Mouse (Mus musculus) intestine, embryonic 16.5 days (tissue): ENCODE data around the gene Pcsk6. TPM values are rescaled to one million over a fixed set of nuclear protein-coding genes. Genes with fewer than 3 reads are reported as not detected.

Experiments
- ATAC-seq: fragments of 200-750 bp; cut with Nextera tagmentation; 2 replicates; pipeline ENCODE4 v1.8.0; 2017; ENCODE audit warnings: moderate TSS enrichment, moderate library complexity
- H3K27ac ChIP-seq: fragments of 300-500 bp; sonication (generic); 2 replicates; pipeline ENCODE4 v1.5.1; 2014; ENCODE audit warnings: mild to moderate bottlenecking, low read length
- H3K27me3 ChIP-seq: fragments of 300-500 bp; sonication (generic); replicated peaks from 2 replicates; pipeline ENCODE4 v1.6.1; 2014; ENCODE audit warnings: low read length, control low read depth, mixed read lengths; ENCODE audit not compliant: control insufficient read depth, insufficient read depth
- H3K36me3 ChIP-seq: fragments of 300-500 bp; sonication (generic); 2 replicates; pipeline ENCODE4 v1.6.1; 2014; ENCODE audit warnings: low read length, control low read depth; ENCODE audit not compliant: control insufficient read depth, insufficient read depth
- H3K4me1 ChIP-seq: fragments of 300-500 bp; sonication (generic); 2 replicates; pipeline ENCODE4 v1.6.1; 2014; ENCODE audit warnings: low read length, control low read depth, mixed read lengths; ENCODE audit not compliant: control insufficient read depth, insufficient read depth
- H3K4me2 ChIP-seq: fragments of 300-500 bp; sonication (generic); 2 replicates; pipeline ENCODE4 v1.6.1; 2014; ENCODE audit warnings: low read depth, low read length, control low read depth
- H3K4me3 ChIP-seq: fragments of 300-500 bp; sonication (generic); 2 replicates; pipeline ENCODE4 v1.5.1; 2014; ENCODE audit warnings: mild to moderate bottlenecking, low read length
- H3K9ac ChIP-seq: fragments of 300-500 bp; sonication (generic); 2 replicates; pipeline ENCODE4 v1.6.1; 2014; ENCODE audit warnings: low read depth, low read length
- H3K9me3 ChIP-seq: fragments of 300-500 bp; sonication (generic); 2 replicates; pipeline ENCODE4 v1.6.1; 2016; ENCODE audit warnings: low read length, control low read depth; ENCODE audit not compliant: control insufficient read depth
- WGBS: fragments of 180-500 bp; shearing (Covaris S2); extraction: QIAGEN DNeasy Blood & Tissue Kit; methylation state at CpG from one replicate; pipeline ENCODE4 v1.1.7; 2014; 5-methylcytosine and 5-hydroxymethylcytosine counted together
- polyA plus RNA-seq: library from polyadenylated mRNA; unstranded; fragments of >200 nt; fragmentation: Nextera tagmentation; extraction: Ambion mirVana; gene quantifications from 2 replicates; pipeline ENCODE4 v1.2.1, GENCODE M21; 2015

The Pcsk6 gene
- polyA plus RNA-seq, 1 experiment from 2014 or later, result 2.3 TPM

DNA sequence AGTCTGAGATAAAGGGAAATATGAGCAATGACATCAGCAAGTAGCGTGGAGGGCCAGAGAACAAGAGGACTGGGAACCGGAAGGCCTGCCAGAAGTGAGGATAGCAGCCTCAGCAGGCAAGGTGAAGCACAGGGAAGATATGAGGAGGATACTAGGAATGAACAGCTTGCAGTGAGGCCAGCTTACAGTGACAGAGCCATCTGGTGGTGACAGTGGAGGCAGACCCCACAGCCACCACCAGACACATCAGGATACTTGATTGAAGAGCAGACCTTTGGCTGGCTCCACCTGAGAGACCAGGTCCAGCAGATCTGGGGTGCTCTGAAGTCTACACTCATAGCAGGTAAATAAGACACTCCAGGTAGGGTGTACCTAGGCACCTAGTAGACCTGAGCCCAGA is 166.2 kb downstream of the Pcsk6 start:
- ATAC-seq, result no peak
- Histone ChIP-seq H3K4me1 (no peaks in the 10 kb centered on the region), H3K9me3 (0 out of 2 replicates have a peak, but pooled peaks cover 5% of the 10 kb centered on the region), H3K4me2 (no peak overlapping the region), H3K4me3 (no peak overlapping the region), H3K27ac (no peak overlapping the region), H3K27me3 (no peaks in the 10 kb centered on the region), H3K9ac (no peak overlapping the region), H3K36me3 (no peaks in the 10 kb centered on the region)
- WGBS, result 79% methylated on average over 2 of the region's 2 CpGs

DNA sequence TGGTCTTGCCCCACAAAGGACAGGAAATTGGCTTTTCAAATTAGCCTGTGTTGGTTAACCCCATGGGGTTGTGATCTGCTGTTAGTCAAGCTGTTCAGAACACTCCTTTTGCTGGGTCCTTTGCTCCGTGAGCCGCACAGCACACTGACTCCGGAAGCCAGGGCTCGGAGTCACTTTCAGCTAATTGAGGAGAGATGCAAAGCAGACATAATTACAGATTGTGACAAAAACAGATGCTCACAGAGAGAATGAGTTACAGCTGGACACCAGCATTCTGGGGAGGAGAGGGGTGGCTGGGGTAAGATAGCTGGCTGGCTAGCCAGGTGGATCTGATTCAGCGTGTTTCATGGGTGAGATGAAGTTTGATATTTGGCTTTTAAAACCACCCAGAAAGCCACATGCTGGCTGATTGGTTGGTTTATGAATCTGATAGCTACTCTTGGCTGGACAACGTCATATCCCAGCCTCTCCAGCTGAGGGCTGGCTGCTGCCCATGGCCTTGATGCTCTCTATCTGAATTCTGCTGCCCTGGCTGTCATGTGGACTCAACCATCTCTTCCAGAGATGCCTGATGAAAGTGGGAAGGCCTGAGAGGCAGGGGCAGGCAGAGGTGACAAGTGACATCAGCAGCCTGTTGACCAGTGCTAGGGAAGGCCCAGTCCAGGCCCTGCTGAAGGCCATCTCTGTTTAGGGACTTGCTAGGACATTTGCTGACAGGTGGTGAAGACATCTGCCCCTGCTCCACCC is 167.4 kb downstream of the Pcsk6 start:
- WGBS, result 66% methylated on average over 6 of the region's 6 CpGs

GRCm38 (mm10) chr7:66036809-66037208 is 175.3 kb downstream of the Pcsk6 start:
- 0 out of 2 replicates have a peak, but pooled peaks have one; percentile 36 for ATAC-seq
- Histone ChIP-seq H3K9ac (no peak overlapping the region), H3K4me3 (no peak overlapping the region), H3K36me3 (no peaks in the 10 kb centered on the region), H3K4me1 (no peaks in the 10 kb centered on the region), H3K27me3 (no peaks in the 10 kb centered on the region), H3K9me3 (no peaks in the 10 kb centered on the region), H3K27ac (no peak overlapping the region), H3K4me2 (no peak overlapping the region)
- WGBS, result 46% methylated on average over 8 of the region's 8 CpGs

More for the DNA sequence above, 167.4 kb downstream of the Pcsk6 start:
- Histone ChIP-seq H3K4me3 (no peak overlapping the region), H3K4me1 (no peaks in the 10 kb centered on the region), H3K27me3 (no peaks in the 10 kb centered on the region), H3K36me3 (no peaks in the 10 kb centered on the region), H3K27ac (no peak overlapping the region), H3K9ac (no peak overlapping the region), H3K9me3 (0 out of 2 replicates have a peak, but pooled peaks cover 5% of the 10 kb centered on the region), H3K4me2 (no peak overlapping the region)
- no peak for ATAC-seq

DNA sequence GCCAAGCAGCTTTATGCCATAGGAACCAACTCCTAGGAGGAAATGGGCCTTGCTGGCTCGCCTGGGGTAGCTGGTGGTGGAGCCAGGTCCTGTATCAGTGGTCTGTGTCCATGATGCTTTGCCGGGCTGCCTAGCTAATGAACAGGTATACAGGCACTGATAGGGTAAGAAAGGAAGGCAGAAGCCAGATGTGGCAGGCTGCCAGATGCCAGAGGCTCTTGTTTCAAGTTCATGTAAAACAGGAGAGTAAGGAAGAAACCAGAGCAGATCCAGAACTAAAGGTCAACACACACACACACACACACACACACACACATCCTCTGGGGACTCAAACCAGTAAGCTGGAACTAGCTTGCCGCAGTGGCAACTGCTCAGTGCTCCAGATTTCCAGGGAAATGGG is 176.7 kb downstream of the Pcsk6 start:
- ATAC-seq, result no peak
- no peaks in the 10 kb centered on the region for H3K4me1 ChIP-seq
- H3K36me3 ChIP-seq, result no peaks in the 10 kb centered on the region
- 73% methylated on average over 3 of the region's 3 CpGs for WGBS
- 0 out of 2 replicates have a peak overlapping the region, but pooled peaks have one; percentile 2 for H3K9ac ChIP-seq
- no peak overlapping the region for H3K4me2 ChIP-seq
- no peak overlapping the region for H3K4me3 ChIP-seq
- no peaks in the 10 kb centered on the region for H3K9me3 ChIP-seq
- H3K27ac ChIP-seq, result no peak overlapping the region
- no peaks in the 10 kb centered on the region for H3K27me3 ChIP-seq

GRCm38 (mm10) chr7:66038730-66039129 is 177.2 kb downstream of the Pcsk6 start:
- H3K36me3 ChIP-seq, result no peaks in the 10 kb centered on the region

DNA sequence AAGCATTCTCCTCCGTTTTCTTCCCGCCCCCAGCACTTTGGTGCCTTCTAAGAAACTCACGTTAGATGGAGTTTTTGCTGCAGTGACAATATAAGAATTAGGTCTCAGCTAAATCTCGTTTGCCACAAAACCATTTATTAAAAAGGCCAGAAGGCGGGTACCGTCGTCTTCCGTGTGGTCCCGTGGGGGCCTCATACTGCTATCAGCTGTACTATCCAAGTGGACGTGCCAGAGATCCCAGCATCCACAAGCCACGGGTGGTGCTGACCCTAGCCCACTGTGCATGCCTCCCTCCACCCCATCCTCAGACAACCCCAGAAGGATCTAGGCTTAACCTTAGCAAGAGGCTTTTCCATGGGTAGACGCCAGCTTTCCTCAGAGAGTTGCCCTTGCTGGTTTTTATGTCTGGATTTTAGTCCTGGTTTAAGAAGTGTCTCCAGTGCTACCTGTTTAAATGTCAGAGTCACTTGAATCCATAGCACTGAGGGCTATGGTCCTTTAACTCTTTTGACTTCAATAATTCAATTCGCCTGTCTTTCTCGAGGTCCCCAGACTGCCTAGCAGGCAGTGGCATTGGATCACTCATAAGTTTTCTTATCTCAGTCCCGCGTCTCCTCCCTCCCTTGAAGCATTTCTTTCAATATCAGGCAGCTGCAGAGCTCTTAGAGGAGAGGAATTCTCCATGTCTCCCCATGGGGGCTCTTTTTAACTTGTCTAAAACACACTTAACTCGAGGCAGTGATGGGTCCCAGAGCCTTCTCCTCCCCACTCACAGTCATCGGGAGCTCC is 178.7 kb downstream of the Pcsk6 start:
- no peak for ATAC-seq
- WGBS, result 80% methylated on average over 18 of the region's 18 CpGs

More at GRCm38 (mm10) chr7:66038730-66039129, 177.2 kb downstream of the Pcsk6 start:
- Histone ChIP-seq H3K4me2 (no peak overlapping the region), H3K27me3 (no peaks in the 10 kb centered on the region), H3K4me1 (no peaks in the 10 kb centered on the region), H3K27ac (no peak overlapping the region), H3K4me3 (no peak overlapping the region), H3K9ac (0 out of 2 replicates have a peak overlapping the region, but pooled peaks have one; percentile 2), H3K9me3 (no peaks in the 10 kb centered on the region)
- ATAC-seq, result no peak
- WGBS, result 82% methylated on average over 11 of the region's 11 CpGs

DNA sequence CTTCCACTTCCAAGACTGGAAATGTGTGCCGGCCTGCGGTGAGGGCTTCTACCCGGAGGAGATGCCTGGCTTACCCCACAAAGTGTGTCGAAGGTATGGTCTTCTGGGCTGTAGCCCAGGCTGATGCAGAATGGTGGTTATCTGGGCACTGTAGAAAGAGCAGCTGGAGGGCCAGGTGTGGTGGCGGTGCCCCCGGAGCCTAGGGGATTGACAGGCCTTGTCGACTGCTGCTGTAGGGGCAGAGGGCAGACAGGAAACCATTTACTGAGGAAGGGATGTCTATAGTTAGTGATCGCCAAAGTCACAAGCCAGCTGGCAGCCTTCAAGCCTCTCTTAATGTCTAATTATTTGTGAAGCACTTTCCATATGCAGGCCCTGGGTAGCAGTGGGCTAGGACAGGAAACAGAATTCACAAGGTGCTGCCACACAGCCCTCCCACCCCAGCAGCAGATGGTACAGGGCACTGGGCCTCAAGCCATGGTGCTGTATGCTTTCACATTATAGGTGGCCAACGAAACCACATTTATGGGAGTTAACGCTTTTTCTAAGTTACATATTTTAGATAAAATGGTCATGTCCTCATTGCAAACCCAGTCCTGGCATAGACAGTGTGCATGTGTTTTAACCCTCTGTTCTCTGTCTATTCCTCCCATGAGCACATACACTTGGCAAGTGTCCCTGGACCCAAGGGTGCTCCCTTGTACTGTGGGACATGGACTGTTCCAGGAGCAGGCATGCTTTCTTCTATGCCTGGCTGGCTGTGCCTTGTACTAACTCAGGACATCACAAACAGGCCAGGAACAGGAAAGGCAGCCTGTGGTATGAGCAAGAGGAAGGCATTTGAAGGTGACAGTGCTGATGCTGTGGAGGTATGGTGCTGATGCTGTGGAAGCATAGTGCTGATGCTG is 182.3 kb downstream of the Pcsk6 start, which contains the start of gene Gm45213:
Gene Gm45213 (plus strand): TSS at position 51 of the 908 bp plus-strand sequence.
- H3K9me3 ChIP-seq, result no peaks in the 10 kb centered on the region
- 69% methylated on average over 10 of the region's 10 CpGs for WGBS

More for the DNA sequence above, 178.7 kb downstream of the Pcsk6 start:
- Histone ChIP-seq H3K27me3 (no peaks in the 10 kb centered on the region), H3K9ac (no peak overlapping the region), H3K27ac (no peak overlapping the region), H3K36me3 (no peaks in the 10 kb centered on the region), H3K4me1 (no peaks in the 10 kb centered on the region), H3K4me2 (no peak overlapping the region), H3K9me3 (no peaks in the 10 kb centered on the region), H3K4me3 (no peak overlapping the region)

GRCm38 (mm10) chr7:66044617-66045016 is 183.1 kb downstream of the Pcsk6 start:
- Histone ChIP-seq H3K36me3 (no peaks in the 10 kb centered on the region), H3K4me2 (no peak overlapping the region), H3K9ac (no peak overlapping the region), H3K9me3 (no peaks in the 10 kb centered on the region), H3K4me3 (no peak overlapping the region), H3K27me3 (no peaks in the 10 kb centered on the region), H3K27ac (no peak overlapping the region), H3K4me1 (no peaks in the 10 kb centered on the region)
- ATAC-seq, result no peak
- 49% methylated on average over 9 of the region's 9 CpGs for WGBS

More for the DNA sequence above, 182.3 kb downstream of the Pcsk6 start, which contains the start of gene Gm45213:
- Histone ChIP-seq H3K27ac (no peak within 1 kb of the TSS), H3K4me2 (no peak within 1 kb of the TSS), H3K4me1 (no peaks in the 10 kb centered on the region), H3K36me3 (no peaks in the 10 kb centered on the region), H3K4me3 (no peak within 1 kb of the TSS), H3K27me3 (no peaks in the 10 kb centered on the region), H3K9ac (no peak within 1 kb of the TSS)
- no peak for ATAC-seq
